Mouse (Mus musculus) gastrocnemius, adult 2 months (tissue): ENCODE results near the gene Sema5a. TPM values are rescaled to one million over a fixed set of nuclear protein-coding genes. Genes with fewer than 3 reads are reported as not detected.

Experiments
- DNase-seq: peaks from one replicate; pipeline ENCODE4 v3.0.0; 2022
- H3K27ac ChIP-seq: fragments of 200-600 bp; 2 replicates; pipeline ENCODE4 v1.8.1; 2022; ENCODE audit warnings: mild to moderate bottlenecking
- H3K4me3 ChIP-seq: fragments of 200-600 bp; 2 replicates; pipeline ENCODE4 v1.8.1; 2022; ENCODE audit warnings: mild to moderate bottlenecking, moderate library complexity
- CTCF ChIP-seq: fragments of 200-600 bp; IDR thresholded peaks from 2 replicates; pipeline ENCODE4 v1.8.1; 2022; ENCODE audit warnings: antibody characterized with exemption, mild to moderate bottlenecking, moderate library complexity
- intact Hi-C: fragments of 180-260 bp; cut with DNase I; formaldehyde crosslinking; loops from one replicate; pipeline ENCODE4 v1.15.1; 2025
- total RNA-seq, 2 experiments: library from RNA; stranded (reverse); gene quantifications; 2 replicates each; pipeline ENCODE4 v1.2.3; 2021

Gene Sema5a
- total RNA-seq, 2 experiments from 2014 or later, result 1.4 to 3.1 TPM

- intact Hi-C loops, result no loop called here
- Histone ChIP-seq H3K4me3 (no peak overlapping the region), H3K27ac (no peak overlapping the region)
- DNase-seq, result no peak
- TF ChIP-seq CTCF, result no peak
Measured at GRCm38 (mm10) chr15:32575212-32575611, 330.6 kb downstream of the Sema5a start.

DNA sequence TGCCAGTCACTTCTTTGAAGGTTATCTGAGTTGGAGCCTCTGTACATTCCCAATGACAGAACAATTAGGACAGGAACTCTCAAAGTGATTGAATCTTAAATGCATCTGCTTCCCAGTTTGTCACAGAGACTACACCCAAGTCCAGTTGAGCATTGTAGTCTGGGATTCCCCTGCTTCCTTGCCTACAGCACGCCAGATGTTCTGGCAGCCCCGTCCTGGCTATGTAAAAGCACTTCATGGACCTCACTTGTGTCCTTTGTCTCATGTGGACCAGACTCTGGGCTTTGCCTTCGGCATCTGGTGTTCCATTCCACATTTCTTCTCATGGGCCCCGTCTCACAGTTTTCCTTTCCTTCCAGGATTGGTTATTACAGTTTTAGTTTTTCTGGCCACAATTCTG, 334.7 kb downstream of the Sema5a start:
- H3K4me3 ChIP-seq, result no peak overlapping the region

DNA sequence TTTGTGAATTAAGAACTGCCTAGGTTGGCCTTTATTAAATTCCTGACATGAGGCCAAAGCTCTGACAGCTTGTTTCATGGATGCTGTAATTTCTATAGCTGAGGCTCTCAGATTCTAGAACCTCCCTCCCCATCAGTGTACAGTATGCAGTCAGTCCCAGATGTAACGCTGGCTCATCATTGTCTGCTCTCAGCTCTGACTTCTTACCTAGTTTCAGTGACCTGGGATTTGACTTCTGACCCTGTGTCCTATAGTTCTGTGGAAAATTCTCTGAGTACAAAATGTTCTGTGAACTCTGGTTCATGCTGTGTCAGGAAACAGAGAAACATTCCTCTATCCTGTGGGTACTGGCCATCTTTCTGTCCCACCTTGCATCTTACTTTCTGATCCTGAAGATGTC, 346.0 kb downstream of the Sema5a start:
- intact Hi-C loops, result no loop called here
- no peak for TF ChIP-seq CTCF
- no peak for DNase-seq
- Histone ChIP-seq H3K4me3 (no peak overlapping the region), H3K27ac (no peak overlapping the region)

More for the DNA sequence above, 334.7 kb downstream of the Sema5a start:
- no peak overlapping the region for H3K27ac ChIP-seq
- TF ChIP-seq CTCF, result no peak
- DNase-seq, result peak; percentile 19
- intact Hi-C loops, result no loop called here

- DNase-seq, result no peak
- Histone ChIP-seq H3K27ac (no peak overlapping the region), H3K4me3 (no peak overlapping the region)
- intact Hi-C loops, result no loop called here
- TF ChIP-seq CTCF, result no peak
Measured at GRCm38 (mm10) chr15:32593746-32594145, 349.1 kb downstream of the Sema5a start.

- intact Hi-C loops, result no loop called here
- no peak for TF ChIP-seq CTCF
- Histone ChIP-seq H3K27ac (no peak overlapping the region), H3K4me3 (no peak overlapping the region)
- DNase-seq, result no peak
Measured at GRCm38 (mm10) chr15:32596574-32596973, 352.0 kb downstream of the Sema5a start.

DNA sequence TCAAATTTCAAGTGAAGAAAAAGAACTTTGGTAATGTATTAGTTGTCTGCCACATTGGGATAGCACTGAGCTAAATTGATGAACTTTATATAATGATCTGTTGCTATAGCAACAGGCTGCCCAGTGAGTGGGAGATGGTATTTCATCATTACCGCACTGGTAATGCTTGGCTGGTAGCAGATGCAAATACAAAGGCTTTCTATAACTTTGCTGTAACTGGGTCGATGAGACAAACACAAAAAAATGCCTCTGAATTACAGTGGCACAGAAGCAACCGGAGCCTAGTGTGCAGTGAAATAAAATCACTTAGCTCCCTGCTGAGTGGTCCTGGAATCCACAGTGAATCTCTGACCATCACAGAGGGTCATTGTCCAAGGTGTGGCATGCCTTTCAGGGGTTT, 352.6 kb downstream of the Sema5a start:
- no peak for TF ChIP-seq CTCF
- Histone ChIP-seq H3K27ac (no peak overlapping the region), H3K4me3 (no peak overlapping the region)
- no peak for DNase-seq
- intact Hi-C loops, result no loop called here

- Histone ChIP-seq H3K4me3 (no peak overlapping the region), H3K27ac (no peak overlapping the region)
- intact Hi-C loops, result no loop called here
- no peak for TF ChIP-seq CTCF
- no peak for DNase-seq
Measured at GRCm38 (mm10) chr15:32607236-32607635, 362.6 kb downstream of the Sema5a start.

GRCm38 (mm10) chr15:32610776-32611175, 366.2 kb downstream of the Sema5a start:
- intact Hi-C loops, result no loop called here
- no peak overlapping the region for H3K4me3 ChIP-seq
- H3K27ac ChIP-seq, result no peak overlapping the region
- no peak for TF ChIP-seq CTCF
- DNase-seq, result peak; percentile 30

DNA sequence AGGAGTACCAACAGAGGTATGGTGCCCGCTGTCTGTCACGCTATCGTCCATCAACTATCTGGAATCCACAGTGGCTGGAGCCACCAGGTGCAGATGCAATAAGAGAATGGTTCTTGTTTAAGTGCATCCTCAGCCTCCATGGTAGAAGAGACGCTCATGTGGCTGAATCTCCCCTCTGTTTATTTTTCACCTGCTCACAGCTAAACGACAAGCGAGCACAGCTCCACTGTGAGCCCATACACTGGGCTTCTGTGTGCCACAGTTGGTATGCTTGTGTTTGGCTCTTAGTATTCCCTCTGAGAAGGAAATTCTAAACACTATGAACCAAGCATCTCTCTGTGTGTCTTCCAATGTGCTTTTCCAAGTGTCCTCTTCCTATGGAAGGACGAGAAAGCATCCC, 366.6 kb downstream of the Sema5a start:
- no peak for DNase-seq
- intact Hi-C loops, result no loop called here
- Histone ChIP-seq H3K27ac (no peak overlapping the region), H3K4me3 (no peak overlapping the region)
- no peak for TF ChIP-seq CTCF

- H3K27ac ChIP-seq, result no peak overlapping the region
- no peak overlapping the region for H3K4me3 ChIP-seq
- DNase-seq, result no peak
- intact Hi-C loops, result no loop called here
- TF ChIP-seq CTCF, result no peak
Measured at GRCm38 (mm10) chr15:32613718-32614117, 369.1 kb downstream of the Sema5a start.

GRCm38 (mm10) chr15:32615773-32616172, 371.2 kb downstream of the Sema5a start:
- H3K4me3 ChIP-seq, result no peak overlapping the region
- TF ChIP-seq CTCF, result no peak

DNA sequence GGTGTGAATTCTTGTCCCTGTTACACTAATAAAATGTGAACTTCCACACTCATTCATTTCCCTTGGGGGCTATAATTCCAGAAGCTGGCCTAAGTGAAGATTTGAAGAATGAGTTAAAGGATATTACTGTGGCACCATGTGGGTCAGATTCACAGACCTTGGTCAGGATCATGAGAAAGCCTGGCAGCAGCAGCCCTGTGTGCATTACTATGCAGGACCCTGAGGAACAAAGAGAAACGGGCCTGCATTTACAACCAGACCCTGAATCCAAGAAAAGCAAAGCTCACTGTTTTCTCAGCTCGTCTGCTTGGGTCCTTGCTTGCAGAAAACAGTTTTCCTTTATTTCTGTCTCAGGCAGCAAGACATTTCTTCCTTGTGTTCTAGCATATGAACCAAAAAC, 374.6 kb downstream of the Sema5a start:
- no peak for TF ChIP-seq CTCF
- no peak overlapping the region for H3K4me3 ChIP-seq
- no peak for DNase-seq
- no peak overlapping the region for H3K27ac ChIP-seq
- intact Hi-C loops, result no loop called here

More at GRCm38 (mm10) chr15:32615773-32616172, 371.2 kb downstream of the Sema5a start:
- no peak for DNase-seq
- intact Hi-C loops, result no loop called here
- no peak overlapping the region for H3K27ac ChIP-seq

DNA sequence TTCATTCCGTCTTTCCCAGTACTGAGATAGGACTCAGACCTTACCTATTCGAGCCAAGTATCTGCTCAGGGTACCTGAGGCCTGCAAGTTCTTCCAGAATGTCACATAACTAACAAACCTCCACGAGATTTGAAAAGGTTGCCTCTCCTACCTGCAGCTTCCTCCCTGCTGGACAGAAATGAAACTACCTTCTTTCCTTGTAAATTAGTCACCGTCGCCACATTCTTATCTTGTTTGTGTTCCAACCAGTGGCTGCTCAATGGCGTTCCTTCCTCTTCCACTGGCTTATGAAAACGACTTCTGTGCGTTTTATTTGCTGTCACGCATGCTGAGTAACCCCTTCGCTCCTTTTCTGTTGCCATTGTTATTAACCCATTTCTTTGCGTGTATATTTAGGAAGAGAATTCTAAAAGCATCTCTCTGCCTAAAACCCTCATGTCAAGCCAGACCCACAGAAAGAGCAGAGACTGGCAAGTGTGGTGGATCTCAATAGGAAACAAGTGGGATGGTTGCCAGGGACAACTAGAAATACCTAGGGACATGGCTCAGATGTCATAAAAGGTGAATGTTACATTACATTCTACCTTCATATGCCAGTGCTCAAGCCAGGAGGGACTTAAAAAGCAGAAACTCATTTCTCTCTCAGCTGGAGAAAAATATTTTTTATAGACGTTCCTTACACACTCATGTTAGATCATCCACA, 378.6 kb downstream of the Sema5a start:
- intact Hi-C loops, result no loop called here
- TF ChIP-seq CTCF, result no peak

GRCm38 (mm10) chr15:32624106-32624505, 379.5 kb downstream of the Sema5a start:
- H3K4me3 ChIP-seq, result no peak overlapping the region
- no peak for DNase-seq
- intact Hi-C loops, result no loop called here
- TF ChIP-seq CTCF, result no peak
- no peak overlapping the region for H3K27ac ChIP-seq

More for the DNA sequence above, 378.6 kb downstream of the Sema5a start:
- no peak for DNase-seq
- Histone ChIP-seq H3K4me3 (no peak overlapping the region), H3K27ac (no peak overlapping the region)
